Mouse (Mus musculus): ENCODE results near the gene Cbr4.

Cbr4 gene

GRCm38 (mm10) chr8:61550006-61550748 is 62.6 kb downstream of the Cbr4 start:
- no peak for DNase-seq (ENCODE audit: low spot score in 2 of 2)

DNA sequence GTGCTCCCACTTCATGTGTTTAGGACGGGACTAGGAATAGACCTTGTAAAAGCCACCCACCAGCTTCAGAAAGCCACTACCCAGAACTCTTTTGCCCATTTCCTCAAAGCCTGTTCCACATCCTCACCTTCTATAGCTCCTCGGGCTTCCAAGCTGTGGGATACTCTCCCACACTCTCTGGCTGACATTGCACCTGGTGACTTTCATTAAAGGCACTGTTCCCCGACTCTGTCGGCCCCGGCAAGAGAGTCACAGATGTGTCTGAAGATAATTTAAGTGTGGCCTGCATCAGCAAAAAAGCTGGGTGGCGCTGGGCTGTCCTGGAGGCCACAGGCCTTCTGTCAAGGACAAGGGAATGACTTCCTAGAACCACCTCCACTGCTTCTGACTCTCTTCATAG is 64.7 kb downstream of the Cbr4 start:
- no peak for DNase-seq (ENCODE audit: low spot score in 2 of 2)

DNA sequence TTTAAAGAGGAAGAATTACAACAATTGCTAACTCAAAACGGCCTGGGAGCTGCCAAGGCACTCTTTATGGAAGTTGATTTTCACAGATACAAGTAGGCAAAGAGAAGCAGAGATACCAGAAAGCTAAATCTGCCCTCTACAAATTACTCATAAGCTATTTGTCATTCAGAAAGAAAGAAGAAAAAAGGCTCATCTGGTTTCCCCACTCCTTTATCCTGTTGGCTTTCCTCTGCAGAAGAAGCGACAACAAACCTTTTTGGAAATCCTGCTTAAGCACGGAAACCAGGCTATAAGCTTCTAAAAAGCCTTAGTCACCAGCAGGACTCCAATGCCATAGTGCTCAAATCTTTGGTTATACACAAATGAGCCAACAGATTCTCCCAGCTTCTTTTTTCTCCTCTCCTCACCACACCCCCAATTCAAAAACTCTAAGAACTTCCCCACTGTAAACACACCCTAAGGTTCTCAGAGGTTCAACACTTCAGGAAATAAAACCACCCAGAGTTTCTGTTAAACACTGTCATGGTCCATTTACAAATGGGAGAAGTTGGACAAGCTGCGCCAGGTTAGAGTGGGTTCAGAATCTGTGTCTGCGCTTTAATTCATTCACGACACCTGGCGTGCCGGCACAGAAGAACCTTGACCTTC is 65.3 kb downstream of the Cbr4 start:
- no peak for DNase-seq (ENCODE audit: low spot score in 2 of 2)

- DNase-seq (ENCODE audit: low spot score in 2 of 2) = no peak
These were observed 67.8 kb downstream of the Cbr4 start for GRCm38 (mm10) chr8:61555343-61555742.

DNA sequence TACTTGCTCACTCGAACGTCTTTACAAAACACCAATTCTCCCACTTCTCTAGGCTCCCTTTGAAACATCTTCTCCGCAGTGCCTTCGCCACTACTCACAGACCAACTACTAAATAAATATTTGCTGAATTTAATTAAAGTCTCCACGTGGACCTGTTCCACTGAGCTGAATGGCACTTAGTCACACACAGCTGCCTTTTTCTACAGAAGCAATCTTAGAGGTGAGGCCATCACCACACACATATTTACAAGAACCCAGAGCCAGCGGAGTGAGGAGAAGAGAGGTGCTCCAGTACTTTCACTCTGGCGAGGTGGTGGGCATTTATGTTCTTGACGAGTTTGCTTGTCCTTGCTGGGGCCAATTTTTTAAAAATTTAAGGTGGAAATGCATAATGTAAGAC is 68.7 kb downstream of the Cbr4 start:
- no peak for DNase-seq (ENCODE audit: low spot score in 2 of 2)
